Mouse (Mus musculus) gastrocnemius, postnatal 25 days (tissue): ENCODE results near the gene Tepp. TPM values are rescaled to one million over a fixed set of nuclear protein-coding genes. Genes with fewer than 3 reads are reported as not detected.

Source experiments
- DNase-seq: peaks from one replicate; pipeline ENCODE4 v3.0.0; 2022
- long read RNA-seq, 2 experiments: library from polyadenylated mRNA; stranded (forward); transcript quantifications; one replicate each; pipeline ENCODE4 v2.0.0; 2021
- total RNA-seq, 2 experiments: library from RNA; stranded (reverse); gene quantifications; 1 replicate in 1 of 2; 2 replicates in 1 of 2; pipeline ENCODE4 v1.2.3; 2021

Tepp gene
- not detected for total RNA-seq
- long read RNA-seq, experiment 1 = 0 reads
- long read RNA-seq, experiment 2 = 0 reads

DNA sequence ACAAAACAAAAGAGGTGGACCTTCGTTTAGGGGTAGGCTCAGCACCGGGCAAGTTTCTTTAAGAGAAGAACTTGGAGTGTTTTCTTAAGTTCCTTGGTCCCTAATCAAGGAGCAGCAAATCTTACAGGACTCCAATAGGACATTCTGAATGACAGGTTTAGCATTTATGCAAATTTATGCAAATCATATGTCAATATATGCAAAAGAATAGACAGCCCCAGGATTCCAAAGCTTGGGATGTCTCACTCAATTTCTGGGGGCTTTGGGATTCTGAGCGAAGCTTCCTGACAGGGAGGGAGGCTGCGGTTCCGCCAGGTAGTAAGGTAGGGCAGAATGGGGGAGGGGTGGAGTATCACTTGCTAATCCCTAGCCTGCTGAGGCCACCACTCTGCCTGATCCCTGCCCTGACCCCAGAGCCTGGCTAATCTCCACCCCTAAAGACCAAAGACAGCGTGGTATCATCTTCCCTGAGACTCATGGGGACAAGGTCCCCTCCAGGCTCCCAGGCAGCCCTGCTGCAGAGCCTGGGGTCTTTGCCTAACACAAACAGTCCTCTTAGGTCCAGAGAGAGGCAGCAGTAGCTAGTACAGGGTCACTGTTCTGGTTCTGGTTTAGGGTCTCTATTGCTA is at the start of gene Tepp:
Gene Tepp (plus strand): TSS at position 225 of the 629 bp plus-strand sequence.
- DNase-seq = no peak

DNA sequence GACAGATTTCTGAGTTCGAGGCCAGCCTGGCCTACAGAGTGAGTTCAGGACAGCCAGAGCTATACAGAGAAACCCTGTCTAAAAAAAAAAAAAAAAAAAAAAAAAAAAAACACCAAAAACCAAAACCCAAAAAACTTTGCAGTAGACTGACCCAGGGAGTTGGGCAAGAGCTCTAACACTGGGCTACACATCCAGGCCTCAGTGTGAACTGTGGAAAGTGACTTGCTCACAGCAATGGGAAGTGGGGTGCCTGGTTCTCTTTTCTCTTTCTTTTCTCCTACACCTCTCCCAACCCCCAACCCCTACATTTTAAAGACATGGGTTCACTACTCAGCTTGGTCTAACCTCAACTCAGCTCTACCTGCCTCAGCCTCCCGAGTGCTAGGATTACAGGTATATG is 48.2 kb upstream of the Tepp start:
- DNase-seq = no peak

DNA sequence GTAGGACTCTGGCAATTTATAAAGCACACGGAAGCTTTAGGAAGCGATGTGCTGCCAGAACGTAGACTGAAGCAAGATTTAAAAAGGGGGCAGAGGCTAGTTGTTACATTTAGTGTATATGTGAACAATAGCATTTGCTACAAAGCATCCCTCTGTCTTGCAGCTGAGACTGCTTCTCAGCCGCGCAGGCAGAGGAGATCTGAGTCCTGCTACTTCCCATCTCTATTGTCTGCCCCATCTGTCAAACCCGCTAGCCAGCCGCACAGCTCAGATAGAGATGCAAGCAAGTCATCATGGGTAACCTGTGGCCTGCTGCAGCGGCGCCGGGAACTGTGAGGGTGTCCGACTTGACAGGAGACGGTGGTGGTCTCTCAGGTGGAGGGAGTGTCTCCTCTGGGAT is 39.9 kb upstream of the Tepp start:
- DNase-seq = no peak

DNA sequence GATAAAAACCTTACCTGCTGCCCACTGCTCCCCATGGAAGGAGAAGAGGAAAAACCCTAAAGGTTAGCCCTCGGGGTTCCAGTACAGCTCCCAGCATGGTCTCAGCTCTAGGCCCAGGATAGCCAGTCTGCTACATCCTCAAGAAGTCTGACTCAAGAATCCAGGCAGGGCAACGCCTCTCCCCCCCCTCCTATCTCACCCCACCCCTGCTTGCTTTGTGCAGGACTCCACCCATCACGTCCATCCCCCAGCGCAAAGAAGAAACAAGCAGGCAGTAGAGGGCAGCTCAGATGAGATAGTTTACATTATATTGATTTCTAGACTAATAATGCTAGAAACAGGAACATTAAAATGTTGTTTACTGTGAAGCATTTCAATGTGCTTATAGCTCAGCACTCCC is 38.5 kb upstream of the Tepp start:
- no peak for DNase-seq

DNA sequence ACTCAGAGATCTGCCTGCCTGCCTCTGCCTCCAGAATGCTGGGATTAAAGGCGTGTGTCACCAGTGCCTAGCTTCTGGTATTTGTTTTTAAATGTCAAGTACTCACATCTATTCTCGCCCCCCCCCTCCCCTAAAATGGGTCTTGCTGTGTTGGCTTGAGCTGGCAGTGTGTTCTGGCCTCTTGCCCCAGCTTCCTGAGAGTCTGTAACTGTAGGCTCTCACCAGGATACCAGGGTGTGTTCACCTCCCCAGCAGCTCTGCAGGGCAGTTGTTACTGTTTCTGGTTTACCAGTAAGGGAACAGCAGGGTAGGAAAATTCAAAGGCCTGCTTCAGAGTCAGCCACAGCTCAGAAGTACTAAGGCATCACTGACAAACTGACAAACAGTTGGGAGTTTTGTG is 37.5 kb upstream of the Tepp start:
- no peak for DNase-seq

DNA sequence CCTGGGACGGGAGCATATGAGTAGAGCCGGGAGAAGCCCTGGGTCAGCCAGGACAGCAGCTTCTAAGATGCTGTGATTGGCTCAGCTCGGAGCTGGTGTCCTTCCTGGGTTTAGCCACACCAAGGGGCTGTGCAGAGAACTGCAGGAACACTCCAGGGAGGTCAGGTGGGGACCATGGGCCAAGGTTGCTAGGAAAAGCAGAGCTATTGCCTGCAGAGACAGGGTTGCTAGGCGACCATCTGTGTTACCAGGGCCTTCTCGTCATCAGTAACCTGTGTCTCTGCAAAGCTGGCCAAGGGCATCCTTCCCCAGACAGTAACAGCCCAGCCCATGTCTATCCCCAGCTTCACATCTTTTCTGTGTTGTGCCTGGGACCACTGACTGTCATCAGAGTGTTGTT is 28.9 kb upstream of the Tepp start:
- no peak for DNase-seq

DNA sequence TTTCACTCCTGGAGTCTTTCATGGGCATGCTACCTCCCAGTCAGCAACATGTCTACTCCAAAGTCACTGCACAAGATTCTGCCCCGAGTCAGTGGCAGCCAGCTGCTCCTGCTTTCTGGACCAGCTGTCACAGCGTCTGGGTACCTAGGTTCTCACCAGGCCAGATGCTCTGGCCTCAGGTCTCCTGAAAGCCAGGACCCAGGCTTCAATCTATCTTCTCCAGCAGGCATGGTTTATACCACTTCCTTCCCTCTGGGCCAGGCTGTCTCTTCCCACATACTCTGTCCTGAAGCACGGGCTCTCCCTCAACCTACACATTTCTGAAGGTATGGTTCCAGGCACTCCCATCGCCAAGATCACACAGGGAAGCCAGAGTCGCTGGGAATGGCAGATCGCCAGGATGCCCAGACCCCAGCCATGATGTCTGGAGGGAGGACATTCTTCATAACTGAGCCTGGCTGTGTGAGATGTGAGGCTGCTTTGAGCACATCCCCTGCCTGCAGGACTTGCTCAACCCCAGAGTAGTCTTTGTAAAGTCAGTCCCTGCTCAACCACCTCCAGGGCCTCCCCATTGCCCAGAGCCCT is 21.2 kb upstream of the Tepp start:
- DNase-seq = no peak

DNA sequence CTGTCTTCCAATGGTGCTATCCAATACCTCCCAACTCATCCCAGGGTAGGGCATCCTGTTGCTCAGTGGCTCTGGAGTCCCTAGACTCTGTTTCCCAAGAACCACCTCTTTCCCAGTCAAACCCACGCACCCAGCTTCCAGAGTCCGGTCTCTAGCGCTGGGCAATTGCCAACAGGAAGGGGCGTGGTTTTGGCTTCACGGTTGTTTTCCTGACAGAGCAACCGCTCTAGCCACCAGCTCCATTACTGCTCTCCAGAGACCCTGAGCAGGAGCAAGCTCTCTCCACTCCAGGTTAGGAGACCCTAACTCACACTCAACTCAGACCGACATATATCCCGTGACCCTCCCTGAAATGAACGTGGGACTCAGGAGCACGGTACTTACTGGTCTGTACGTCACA is 17.2 kb upstream of the Tepp start:
- peak; percentile 82 for DNase-seq

DNA sequence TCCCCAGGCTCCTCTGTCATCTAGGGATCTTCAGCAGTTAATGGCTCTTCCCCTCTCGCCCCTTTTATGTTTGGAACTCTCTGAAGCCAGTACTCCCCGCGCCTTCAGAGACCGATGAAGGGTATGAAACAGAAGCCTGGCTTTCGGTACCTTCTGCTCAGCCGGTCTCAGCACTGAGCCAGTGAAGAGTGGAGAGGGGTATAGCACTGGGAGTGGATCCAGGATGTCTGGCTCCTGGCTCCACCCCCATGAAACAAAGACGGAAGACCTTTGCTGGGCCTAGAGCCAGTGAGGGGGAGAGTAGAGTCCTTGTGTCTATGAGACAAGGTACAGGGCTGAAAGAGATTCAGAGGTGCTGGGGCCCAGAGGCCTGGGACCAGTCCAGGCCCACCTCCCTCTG is 16.5 kb upstream of the Tepp start:
- DNase-seq = peak; percentile 40

DNA sequence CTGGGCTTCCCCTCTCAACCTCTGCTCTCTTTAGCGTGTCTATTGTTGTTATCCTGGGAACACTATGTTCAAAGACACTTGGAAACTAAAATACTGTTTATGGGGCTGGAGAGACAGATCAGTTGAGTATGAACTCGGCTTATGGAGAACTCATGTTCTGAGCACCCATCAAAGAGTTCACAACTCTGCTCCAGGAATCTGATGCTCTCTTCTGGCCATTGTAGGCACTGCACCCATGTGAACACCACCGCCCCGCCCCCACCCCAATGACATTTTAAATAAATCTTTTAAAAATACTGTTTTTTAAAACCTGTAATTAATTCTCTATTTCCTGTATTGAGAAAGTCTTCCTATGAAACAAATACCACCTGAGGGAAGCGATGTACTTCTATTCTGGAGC is 8.0 kb upstream of the Tepp start:
- no peak for DNase-seq

DNA sequence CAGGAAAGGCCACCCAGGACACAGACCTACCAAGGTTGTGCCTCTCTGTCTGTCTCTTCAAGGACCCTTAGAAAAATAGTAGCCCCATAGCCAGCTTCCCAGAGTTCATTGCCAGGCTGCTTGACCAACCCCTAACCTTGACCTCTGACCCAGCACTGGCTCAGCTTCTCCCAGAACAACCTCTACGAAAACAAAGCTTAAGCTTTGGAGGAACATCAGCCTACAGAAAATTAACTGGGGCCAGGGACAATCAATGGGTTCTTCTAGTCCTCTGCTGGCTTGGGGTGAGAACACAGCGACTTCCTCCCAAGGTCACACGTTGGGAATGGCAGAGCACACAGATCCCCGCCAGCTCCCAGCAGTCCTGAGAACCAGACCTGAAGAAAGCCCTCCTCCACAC is 4.8 kb upstream of the Tepp start:
- DNase-seq = no peak

DNA sequence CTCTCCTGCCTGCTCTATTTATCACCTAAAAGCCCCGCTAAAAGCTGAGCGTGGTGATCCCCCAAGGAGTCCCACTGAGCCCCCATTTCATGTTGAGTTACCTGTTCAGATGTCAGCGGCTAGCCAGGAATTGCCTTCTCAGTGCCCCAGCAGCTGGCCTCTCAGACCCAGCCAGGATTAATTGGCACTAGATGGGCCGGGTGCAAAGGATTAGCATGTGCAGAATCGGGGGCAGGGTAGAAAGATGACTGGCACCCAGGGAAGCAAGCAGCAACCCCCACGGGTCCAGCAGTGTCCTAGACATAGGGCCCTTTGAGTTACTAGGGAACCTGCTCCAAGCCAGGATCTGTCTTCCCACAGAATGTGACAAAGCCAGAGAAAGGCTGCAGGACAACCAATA is 3.9 kb upstream of the Tepp start, which contains the start of gene Cngb1:
Gene Cngb1 (minus strand): TSS at position 155 of the 400 bp plus-strand sequence.
- DNase-seq = no peak

DNA sequence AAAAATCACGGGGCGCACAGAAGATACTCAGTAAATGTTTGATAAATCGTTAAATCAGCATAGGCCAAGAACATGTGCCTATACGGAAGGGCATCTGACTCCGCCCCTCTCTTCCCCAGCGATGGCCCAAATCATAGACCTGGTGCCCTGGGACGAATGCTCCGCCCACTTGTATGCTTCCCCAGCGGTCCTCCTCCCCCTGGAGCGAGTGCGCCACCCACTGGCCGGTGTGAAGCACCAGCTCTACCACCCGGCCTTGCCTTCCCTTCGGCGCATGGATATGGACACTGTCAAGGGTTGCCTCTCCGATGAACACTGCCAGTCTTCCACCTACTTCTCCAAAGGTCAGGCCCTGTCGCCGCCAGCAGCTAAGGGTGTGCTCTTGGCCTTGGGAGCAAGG is 2.5 kb downstream of the Tepp start:
- DNase-seq = no peak

DNA sequence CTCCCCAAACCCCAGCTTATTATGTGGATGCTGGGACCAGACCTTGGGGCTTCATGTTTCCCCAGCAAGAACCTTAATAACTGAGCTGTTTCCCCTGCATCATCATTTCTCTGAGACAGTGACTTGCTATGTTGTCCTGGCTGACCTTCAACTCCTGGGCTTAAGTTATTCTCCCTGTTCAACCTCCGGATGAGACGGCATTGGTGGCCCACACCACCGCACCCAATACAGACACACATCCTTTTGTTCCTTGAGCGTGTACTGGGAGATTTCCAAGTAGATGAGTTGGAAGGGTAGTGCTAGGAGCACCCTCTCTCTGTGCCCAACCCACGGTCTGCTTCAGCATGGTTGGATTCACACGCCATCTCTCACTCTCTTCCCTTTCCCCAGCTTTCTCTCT is 3.5 kb downstream of the Tepp start:
- DNase-seq = no peak

DNA sequence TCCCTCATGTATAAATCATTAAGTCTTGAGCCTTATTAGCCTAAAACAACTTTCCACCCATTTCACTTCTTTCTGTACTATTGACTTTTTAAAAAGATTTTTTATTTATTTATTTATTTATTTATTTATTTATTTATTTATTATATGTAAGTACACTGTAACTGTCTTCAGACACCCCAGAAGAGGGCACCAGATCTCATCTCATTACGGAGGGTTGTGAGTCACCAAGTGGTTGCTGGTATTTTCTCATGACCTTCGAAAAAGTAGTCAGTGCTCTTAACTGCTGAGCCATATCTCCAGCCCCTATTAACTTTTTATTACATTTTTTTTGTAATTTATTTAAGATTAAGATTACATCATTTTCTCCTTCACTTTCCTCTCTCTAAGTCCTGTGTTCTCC is 4.3 kb downstream of the Tepp start:
- DNase-seq = no peak

DNA sequence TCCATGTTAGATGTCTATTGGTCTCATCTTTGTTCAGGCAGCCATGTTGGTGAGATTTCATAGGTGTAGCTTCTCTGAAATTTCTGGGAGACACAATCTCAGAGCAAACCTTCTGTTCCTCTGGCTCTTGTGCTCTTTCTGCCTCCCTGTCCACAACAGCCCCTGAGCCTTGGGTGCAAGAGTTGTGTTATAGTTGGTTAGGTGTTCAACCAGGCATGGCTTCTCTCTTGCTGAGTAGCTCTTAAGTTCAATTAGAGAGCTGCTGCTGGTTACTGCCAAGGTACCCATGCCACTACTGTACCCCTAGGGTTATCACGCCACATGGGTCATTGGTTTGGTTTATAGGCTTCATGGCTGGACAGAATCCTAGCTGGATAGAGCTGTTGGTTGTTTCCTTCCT is 5.0 kb downstream of the Tepp start:
- DNase-seq = no peak

DNA sequence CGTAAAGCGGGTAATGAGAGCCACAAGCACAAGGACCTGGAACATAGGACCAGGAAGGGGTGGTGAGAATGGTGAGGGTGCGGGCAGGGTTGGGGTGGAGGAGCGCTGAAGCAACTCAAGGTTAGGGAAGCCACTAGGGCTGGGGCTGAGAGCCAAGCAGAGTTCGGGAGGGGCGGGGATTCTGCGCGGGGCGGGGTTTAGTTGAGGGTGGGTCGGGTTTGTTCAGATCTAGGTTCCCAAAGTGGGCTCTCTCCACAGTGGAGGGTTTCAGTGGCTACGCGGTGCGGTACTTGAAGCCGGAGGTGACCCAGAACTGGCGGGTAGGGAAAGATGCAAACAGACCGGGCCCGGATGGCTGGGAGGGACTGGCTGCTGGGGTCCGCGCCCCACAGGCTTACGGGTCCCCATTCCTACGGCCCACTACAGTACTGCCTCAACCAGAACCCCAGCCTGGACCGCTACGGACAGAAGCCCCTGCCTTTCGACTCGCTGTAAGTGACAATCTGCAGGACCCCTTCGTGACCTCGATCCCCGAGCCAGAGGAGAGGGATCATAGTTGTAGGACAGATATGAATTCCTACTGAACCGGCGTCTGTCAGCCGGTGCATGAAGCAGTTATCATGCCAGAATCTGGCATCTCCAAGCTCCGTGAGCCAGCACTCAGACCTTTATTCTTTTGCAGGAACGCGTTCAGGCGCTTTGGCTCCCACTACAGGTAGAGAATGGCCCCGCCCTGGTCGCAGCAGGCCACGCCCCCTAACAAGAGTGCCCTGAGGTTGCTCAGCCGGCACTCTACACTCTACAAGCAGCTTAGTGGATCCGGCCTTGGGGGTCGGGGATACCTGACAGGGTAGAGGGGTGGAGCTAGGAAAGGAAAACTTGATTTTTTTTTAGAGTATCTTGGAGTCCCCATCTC is 10.1 kb downstream of the Tepp start:
- no peak for DNase-seq

DNA sequence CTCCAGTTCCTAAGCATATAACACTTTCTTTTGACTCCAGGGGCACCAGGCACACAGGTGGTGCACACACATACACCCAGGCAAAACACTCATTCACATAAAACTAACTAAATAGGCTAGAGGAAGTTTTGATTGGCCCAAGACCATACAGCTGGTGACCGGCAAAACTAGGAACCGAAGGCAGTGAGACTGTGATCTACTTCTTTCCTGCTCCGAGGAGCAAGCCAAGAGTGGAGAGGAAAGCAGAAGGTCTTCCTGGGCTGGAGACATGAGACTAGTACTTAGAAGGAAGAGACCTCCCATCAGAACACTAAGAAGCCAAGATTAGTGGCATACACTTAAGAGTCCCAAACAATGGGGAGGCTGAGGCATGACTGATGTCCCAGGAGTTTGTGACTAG is 12.8 kb downstream of the Tepp start:
- DNase-seq = no peak

DNA sequence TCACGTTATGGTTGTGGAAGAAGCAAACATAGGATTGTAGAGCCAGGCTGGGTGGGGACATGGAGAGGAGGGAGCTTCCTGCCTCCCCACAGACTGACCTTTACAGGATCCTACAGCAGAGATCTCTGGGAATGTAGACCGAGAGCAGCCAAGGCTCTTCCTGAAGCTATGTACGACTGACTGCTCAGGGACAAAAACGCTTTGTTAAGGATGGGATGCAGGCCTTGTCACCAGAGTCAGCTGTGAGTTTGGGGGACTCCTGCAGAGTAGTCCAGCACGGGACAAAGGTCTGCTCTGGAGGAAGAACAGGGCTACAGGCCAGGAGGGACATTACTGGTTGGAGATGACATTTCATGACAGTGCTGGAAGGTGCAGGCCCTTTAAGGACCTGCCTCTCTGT is 14.3 kb downstream of the Tepp start:
- DNase-seq = no peak

DNA sequence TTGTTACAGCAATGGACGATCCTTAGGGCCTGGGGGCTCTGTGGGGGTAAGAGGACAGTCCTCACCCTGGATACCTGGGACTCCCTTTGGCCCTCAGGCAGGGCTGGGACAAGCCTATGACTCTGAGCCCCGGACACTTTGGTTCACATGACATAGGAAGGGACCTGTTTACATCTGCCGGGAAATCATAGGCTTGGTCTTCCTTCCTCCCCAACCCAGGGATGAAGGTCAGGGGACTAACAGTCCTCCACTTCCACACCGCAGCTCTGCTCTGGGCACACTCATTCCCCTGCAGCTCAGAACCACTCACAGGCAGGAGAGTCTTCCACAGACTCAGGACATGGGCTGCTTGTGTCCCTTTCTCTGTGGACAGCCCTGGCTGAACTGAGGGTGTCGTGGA is 16.5 kb downstream of the Tepp start:
- DNase-seq = no peak

DNA sequence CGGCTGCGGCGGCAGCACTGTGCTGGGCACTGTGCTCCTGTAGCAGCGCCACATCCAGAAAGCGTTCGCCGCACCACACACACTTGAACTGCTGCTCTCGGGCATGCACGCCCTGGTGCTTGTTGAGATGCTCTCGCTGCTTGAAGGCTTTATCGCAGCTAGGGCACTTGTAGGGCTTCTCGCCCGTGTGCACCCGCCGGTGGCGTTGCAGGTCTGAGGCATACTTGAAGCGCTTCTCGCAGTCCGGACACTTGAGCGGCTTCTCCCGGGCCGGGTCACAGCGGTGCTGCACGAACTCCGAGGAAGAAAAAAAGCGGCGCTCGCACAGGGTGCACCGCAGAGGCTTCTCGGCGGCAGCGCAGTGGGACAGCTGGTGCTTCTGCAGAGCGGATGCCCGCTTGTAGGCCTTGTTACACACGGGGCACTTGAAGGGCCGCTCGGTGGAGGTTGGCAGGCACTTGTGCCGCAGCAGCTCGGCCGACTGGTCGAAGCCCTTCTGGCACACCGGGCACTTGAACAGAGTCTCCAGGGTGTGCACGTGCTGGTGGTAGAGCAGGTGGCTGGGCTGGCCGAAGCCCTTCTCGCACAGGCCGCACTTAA is 17.6 kb downstream of the Tepp start:
- DNase-seq = no peak

DNA sequence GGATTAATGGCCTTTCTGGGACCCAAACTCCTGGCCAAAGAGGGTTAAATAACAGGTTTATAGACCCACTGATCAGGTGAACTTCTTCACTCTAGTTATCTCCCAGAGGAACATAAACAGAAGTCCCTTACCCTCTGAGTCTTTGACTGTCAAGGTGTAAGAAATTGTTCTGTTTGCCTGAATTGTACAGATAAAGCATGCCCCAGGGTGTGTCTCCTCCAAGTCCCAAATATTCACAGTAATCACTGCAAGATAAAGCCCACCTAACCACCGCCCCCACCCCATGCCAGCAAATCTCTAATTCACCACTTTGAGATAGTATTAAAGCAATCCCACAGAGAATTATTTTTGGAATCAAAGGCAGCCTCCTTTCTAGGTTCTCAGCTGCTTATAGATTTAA is 20.0 kb downstream of the Tepp start:
- no peak for DNase-seq

DNA sequence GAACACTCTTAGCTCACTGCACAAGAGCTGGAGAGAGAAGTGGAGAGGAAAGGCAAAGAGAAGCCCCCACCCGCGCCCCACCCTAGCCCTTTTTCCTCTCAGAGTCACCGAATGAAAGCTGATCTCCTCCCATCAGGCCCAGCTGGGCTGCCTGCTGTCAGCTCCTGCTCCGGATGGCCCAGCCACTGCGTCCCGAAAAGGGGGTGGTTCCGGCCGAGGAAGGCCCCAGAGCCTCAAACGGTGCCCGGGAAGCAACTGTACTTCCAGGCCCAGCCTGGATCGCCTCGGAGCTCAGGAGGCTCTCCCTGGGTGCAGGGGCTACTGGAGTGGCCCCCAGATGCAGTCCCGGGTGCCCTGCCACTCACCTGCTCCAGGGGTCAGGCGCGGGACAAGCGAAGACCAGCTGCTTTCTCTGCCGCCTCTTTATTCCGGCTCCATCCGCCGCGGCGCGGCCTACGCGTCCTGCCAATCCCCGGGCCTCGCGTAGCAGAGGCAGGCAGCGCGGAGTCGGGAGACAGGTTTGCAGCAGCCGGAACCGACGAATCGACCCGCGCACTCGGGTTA is 20.9 kb downstream of the Tepp start:
- DNase-seq = no peak
